Mouse (Mus musculus): ENCODE data around the gene Plagl2. TPM values are rescaled to one million over a fixed set of nuclear protein-coding genes. Genes with fewer than 3 reads are reported as not detected.

Plagl2 gene
- polyA plus RNA-seq, 1 experiment = 14.5 TPM

GRCm38 (mm10) chr2:153237891-153238290 lies 3.3 kb downstream of the Plagl2 start:
- TF ChIP-seq POLR2A (IDR thresholded peaks at IDR 0.05; ENCODE audit: borderline replicate concordance, extremely low read depth, insufficient read depth, insufficient read length, poor library complexity, severe bottlenecking) (no peak), CTCF (IDR thresholded peaks at IDR 0.05; ENCODE audit: borderline replicate concordance, extremely low read depth, insufficient read depth, insufficient read length) (no peak)
- DNase-seq (ENCODE audit: low read depth) = no peak

- TF ChIP-seq CTCF (IDR thresholded peaks at IDR 0.05; ENCODE audit: borderline replicate concordance, extremely low read depth, insufficient read depth, insufficient read length) (no peak), POLR2A (IDR thresholded peaks at IDR 0.05; ENCODE audit: borderline replicate concordance, extremely low read depth, insufficient read depth, insufficient read length, poor library complexity, severe bottlenecking) (no peak)
- DNase-seq (ENCODE audit: low read depth) = no peak
These were observed 4.0 kb downstream of the Plagl2 start for GRCm38 (mm10) chr2:153237193-153237592.

GRCm38 (mm10) chr2:153228523-153228922 lies 12.7 kb downstream of the Plagl2 start:
- DNase-seq (ENCODE audit: low read depth) = no peak
- TF ChIP-seq POLR2A (IDR thresholded peaks at IDR 0.05; ENCODE audit: borderline replicate concordance, extremely low read depth, insufficient read depth, insufficient read length, poor library complexity, severe bottlenecking) (no peak), CTCF (IDR thresholded peaks at IDR 0.05; ENCODE audit: borderline replicate concordance, extremely low read depth, insufficient read depth, insufficient read length) (no peak)

- DNase-seq (ENCODE audit: low read depth) = no peak
- TF ChIP-seq CTCF (IDR thresholded peaks at IDR 0.05; ENCODE audit: borderline replicate concordance, extremely low read depth, insufficient read depth, insufficient read length) = no peak
- no peak for TF ChIP-seq POLR2A (IDR thresholded peaks at IDR 0.05; ENCODE audit: borderline replicate concordance, extremely low read depth, insufficient read depth, insufficient read length, poor library complexity, severe bottlenecking)
These were observed 13.3 kb downstream of the Plagl2 start for GRCm38 (mm10) chr2:153227959-153228358.

- no peak for DNase-seq (ENCODE audit: low read depth)
- TF ChIP-seq CTCF (IDR thresholded peaks at IDR 0.05; ENCODE audit: borderline replicate concordance, extremely low read depth, insufficient read depth, insufficient read length) = no peak
- TF ChIP-seq POLR2A (IDR thresholded peaks at IDR 0.05; ENCODE audit: borderline replicate concordance, extremely low read depth, insufficient read depth, insufficient read length, poor library complexity, severe bottlenecking) = no peak
These were observed 15.7 kb downstream of the Plagl2 start for GRCm38 (mm10) chr2:153225595-153225953.

GRCm38 (mm10) chr2:153224946-153225594 lies 16.2 kb downstream of the Plagl2 start, which contains the start of gene Tspyl3:
Gene Tspyl3 (minus strand): TSS chr2:153225441.
- DNase-seq (ENCODE audit: low read depth) = peak; percentile 73
- peak; percentile 21; the same call in 1 of the 2 replicates for TF ChIP-seq POLR2A (IDR thresholded peaks at IDR 0.05; ENCODE audit: borderline replicate concordance, extremely low read depth, insufficient read depth, insufficient read length, poor library complexity, severe bottlenecking)
- TF ChIP-seq CTCF (IDR thresholded peaks at IDR 0.05; ENCODE audit: borderline replicate concordance, extremely low read depth, insufficient read depth, insufficient read length) = no peak

- DNase-seq (ENCODE audit: low read depth) = no peak
- TF ChIP-seq POLR2A (IDR thresholded peaks at IDR 0.05; ENCODE audit: borderline replicate concordance, extremely low read depth, insufficient read depth, insufficient read length, poor library complexity, severe bottlenecking) = no peak
- no peak for TF ChIP-seq CTCF (IDR thresholded peaks at IDR 0.05; ENCODE audit: borderline replicate concordance, extremely low read depth, insufficient read depth, insufficient read length)
These were observed 18.7 kb downstream of the Plagl2 start for GRCm38 (mm10) chr2:153222566-153222965.

- no peak for DNase-seq (ENCODE audit: low read depth)
- TF ChIP-seq POLR2A (IDR thresholded peaks at IDR 0.05; ENCODE audit: borderline replicate concordance, extremely low read depth, insufficient read depth, insufficient read length, poor library complexity, severe bottlenecking) (no peak), CTCF (IDR thresholded peaks at IDR 0.05; ENCODE audit: borderline replicate concordance, extremely low read depth, insufficient read depth, insufficient read length) (no peak)
These were observed 19.1 kb downstream of the Plagl2 start for GRCm38 (mm10) chr2:153222130-153222529.

- TF ChIP-seq POLR2A (IDR thresholded peaks at IDR 0.05; ENCODE audit: borderline replicate concordance, extremely low read depth, insufficient read depth, insufficient read length, poor library complexity, severe bottlenecking) = no peak
- DNase-seq (ENCODE audit: low read depth) = no peak
These were observed 19.6 kb downstream of the Plagl2 start for GRCm38 (mm10) chr2:153221620-153222019.

- TF ChIP-seq POLR2A (IDR thresholded peaks at IDR 0.05; ENCODE audit: borderline replicate concordance, extremely low read depth, insufficient read depth, insufficient read length, poor library complexity, severe bottlenecking) (no peak), CTCF (IDR thresholded peaks at IDR 0.05; ENCODE audit: borderline replicate concordance, extremely low read depth, insufficient read depth, insufficient read length) (no peak)
- DNase-seq (ENCODE audit: low read depth) = no peak
These were observed 22.7 kb downstream of the Plagl2 start for GRCm38 (mm10) chr2:153218516-153218915.

- TF ChIP-seq POLR2A (IDR thresholded peaks at IDR 0.05; ENCODE audit: borderline replicate concordance, extremely low read depth, insufficient read depth, insufficient read length, poor library complexity, severe bottlenecking) (no peak), CTCF (IDR thresholded peaks at IDR 0.05; ENCODE audit: borderline replicate concordance, extremely low read depth, insufficient read depth, insufficient read length) (no peak)
These were observed 23.3 kb downstream of the Plagl2 start for GRCm38 (mm10) chr2:153217826-153218340.

GRCm38 (mm10) chr2:153215421-153215820 lies 25.8 kb downstream of the Plagl2 start:
- DNase-seq (ENCODE audit: low read depth) = no peak
- no peak for TF ChIP-seq POLR2A (IDR thresholded peaks at IDR 0.05; ENCODE audit: borderline replicate concordance, extremely low read depth, insufficient read depth, insufficient read length, poor library complexity, severe bottlenecking)
- no peak for TF ChIP-seq CTCF (IDR thresholded peaks at IDR 0.05; ENCODE audit: borderline replicate concordance, extremely low read depth, insufficient read depth, insufficient read length)

More at GRCm38 (mm10) chr2:153217826-153218340, 23.3 kb downstream of the Plagl2 start:
- no peak for DNase-seq (ENCODE audit: low read depth)

All from brain, embryonic 14.5 days (tissue).